Mouse (Mus musculus) mesoderm, embryonic 11.5 days (tissue): ENCODE data around the gene Sectm1a.
A peak's percentile ranks its signal among the peaks of the same experiment; 100 is the strongest.
"Not testable (repeated sequence)": the region's sequence is repeated elsewhere in the genome, so short reads cannot be mapped to it uniquely, and the experiment has no call there.

ENCODE experiments used
- DNase-seq: peaks from one replicate; pipeline ENCODE4 v3.0.0-alpha.2; 2012; ENCODE audit warnings: low read depth, low spot score

The Sectm1a gene

GRCm38 (mm10) chr11:121081120-121081519 is at the start of gene Sectm1a:
Sectm1a (minus strand) TSS chr11:121081220.
- DNase-seq: no peak

GRCm38 (mm10) chr11:121129616-121130015 is 48.6 kb upstream of the Sectm1a start:
- DNase-seq: no peak

GRCm38 (mm10) chr11:121127441-121127840 is 46.4 kb upstream of the Sectm1a start:
- no peak for DNase-seq

- no peak for DNase-seq
Measured at GRCm38 (mm10) chr11:121126395-121126794, 45.4 kb upstream of the Sectm1a start.

- DNase-seq: no peak
Measured at GRCm38 (mm10) chr11:121125522-121126172, 44.6 kb upstream of the Sectm1a start.

- DNase-seq: no peak
Measured at GRCm38 (mm10) chr11:121123438-121123837, 42.4 kb upstream of the Sectm1a start.

- DNase-seq: no peak
Measured at GRCm38 (mm10) chr11:121122024-121122670, 41.1 kb upstream of the Sectm1a start.

- DNase-seq: no peak
Measured at GRCm38 (mm10) chr11:121121151-121121550, 40.1 kb upstream of the Sectm1a start.

- DNase-seq: no peak
Measured at GRCm38 (mm10) chr11:121118577-121118976, 37.6 kb upstream of the Sectm1a start, which contains the start of gene Tex19.2. Tex19.2 (minus strand) TSS chr11:121118677.

- no peak for DNase-seq
Measured at GRCm38 (mm10) chr11:121118106-121118505, 37.1 kb upstream of the Sectm1a start.

- no peak for DNase-seq
Measured at GRCm38 (mm10) chr11:121112091-121112775, 31.2 kb upstream of the Sectm1a start.

GRCm38 (mm10) chr11:121111601-121112000 is 30.6 kb upstream of the Sectm1a start:
- DNase-seq: no peak

GRCm38 (mm10) chr11:121111051-121111450 is 30.0 kb upstream of the Sectm1a start:
- DNase-seq: no peak

GRCm38 (mm10) chr11:121109986-121110385 is 29.0 kb upstream of the Sectm1a start:
- peak; percentile 23 for DNase-seq

GRCm38 (mm10) chr11:121108061-121108460 is 27.0 kb upstream of the Sectm1a start:
- DNase-seq: no peak

- not testable (repeated sequence) for DNase-seq
Measured at GRCm38 (mm10) chr11:121107242-121107641, 26.2 kb upstream of the Sectm1a start.

- DNase-seq: no peak
Measured at GRCm38 (mm10) chr11:121101124-121101805, 20.2 kb upstream of the Sectm1a start.

- no peak for DNase-seq
Measured at GRCm38 (mm10) chr11:121100692-121101091, 19.7 kb upstream of the Sectm1a start.

- DNase-seq: no peak
Measured at GRCm38 (mm10) chr11:121099762-121100161, 18.7 kb upstream of the Sectm1a start.

GRCm38 (mm10) chr11:121092606-121093585 is 11.9 kb upstream of the Sectm1a start:
- DNase-seq: no peak

GRCm38 (mm10) chr11:121090943-121091342 is 9.9 kb upstream of the Sectm1a start:
- DNase-seq: no peak
